ENCODE assay signal across 28 mouse cellular contexts in genomic region chr10:57722363-57722762, GRCm38 (mm10).
DNase-seq lines count a peak whose midpoint lies in the region; ATAC-seq and TF ChIP-seq lines count a peak whose summit lies in the region.
"Had no signal": no experiment of that assay in that cellular context is flagged by ENCODE, and none has a peak within 500 bp of the region (broad histone marks: within the 10 kb centered on the region; RNA-seq: fewer than 3 reads in every experiment).

No protein-coding gene starts in this region.

- no peaks in the 10 kb centered on the region for H3K36me3 ChIP-seq in forebrain, embryonic 10.5 days (replicated peaks)
- H3K36me3 ChIP-seq: embryonic facial prominence, embryonic 12.5 days; embryonic facial prominence, embryonic 15.5 days; forebrain, embryonic 12.5 days; forebrain, embryonic 15.5 days; G1E; heart, embryonic 10.5 days; heart, embryonic 13.5 days; hindbrain, embryonic 12.5 days; hindbrain, embryonic 15.5 days had no signal

- no peaks in the 10 kb centered on the region for H3K27me3 ChIP-seq in forebrain, embryonic 10.5 days (ENCODE audit: poor library complexity, severe bottlenecking)
- H3K27me3 ChIP-seq: CH12.LX; embryonic facial prominence, embryonic 12.5 days; embryonic facial prominence, embryonic 15.5 days; forebrain, embryonic 12.5 days; forebrain, embryonic 15.5 days; heart, embryonic 13.5 days; hindbrain, embryonic 12.5 days; hindbrain, embryonic 15.5 days had no signal

- WGBS in forebrain, embryonic 10.5 days, result 86% methylated on average over 3 of the region's 3 CpGs

- H3K4me3 ChIP-seq in bone marrow macrophage, adult 2 months (ENCODE audit: insufficient read depth, low read length), result no peak overlapping the region
- H3K4me3 ChIP-seq in forebrain, embryonic 10.5 days, result no peak overlapping the region
- H3K4me3 ChIP-seq: embryonic facial prominence, embryonic 12.5 days; embryonic facial prominence, embryonic 15.5 days; forebrain, embryonic 12.5 days; forebrain, embryonic 15.5 days; heart, adult 2 months; heart, embryonic 10.5 days; heart, embryonic 13.5 days; hindbrain, embryonic 12.5 days; hindbrain, embryonic 15.5 days had no signal

- DNase-seq in 416B (ENCODE audit: low read depth), result peak; percentile 5
- DNase-seq in forebrain, embryonic 10.5 days (ENCODE audit: extremely low spot score, low spot score), result no peak
- DNase-seq in yolk sac, embryonic 10.5 days (ENCODE audit: low spot score), result no peak
- DNase-seq in T-cell, adult 2 months (ENCODE audit: low spot score), result no peak
- DNase-seq: adrenal gland, adult 2 months; adrenal gland, postnatal 14 days; B cell, adult 2 months; cerebellum, adult 11-12 months; cerebellum, adult 8-10 months; cerebellum, postnatal 10 days; cerebellum, postnatal 36 days; gastrocnemius, postnatal 25 days; heart, adult 2 months; heart, postnatal 14 days; heart, postnatal 4 days had no signal

- TF ChIP-seq POLR2A in bone marrow macrophage, adult 2 months (IDR thresholded peaks at IDR 0.05; ENCODE audit: borderline replicate concordance, low read depth, low read length), result no peak

- H3K9me3 ChIP-seq in forebrain, embryonic 10.5 days, result no peaks in the 10 kb centered on the region
- H3K9me3 ChIP-seq: embryonic facial prominence, embryonic 12.5 days; embryonic facial prominence, embryonic 15.5 days; forebrain, embryonic 12.5 days; forebrain, embryonic 15.5 days; G1E; heart, embryonic 10.5 days; heart, embryonic 13.5 days; hindbrain, embryonic 12.5 days; hindbrain, embryonic 15.5 days had no signal

- peak; percentile 32 to 49; a peak in 3 of 4 replicates for ATAC-seq in hematopoietic stem cell, adult 5-6 weeks (replicated peaks in 1 of 2; ENCODE audit: insufficient read depth in 1 of 2, low FRiP score in 2 of 2, low TSS enrichment in 1 of 2, low read depth in 1 of 2, poor library complexity in 2 of 2, severe bottlenecking in 2 of 2)
- peak; percentile 71 for ATAC-seq in megakaryocyte progenitor cell, adult 5-6 weeks (replicated peaks; ENCODE audit: poor library complexity)
- ATAC-seq: forebrain, embryonic 15.5 days had no signal

- H3K4me1 ChIP-seq in bone marrow macrophage, adult 2 months (ENCODE audit: control insufficient read depth, insufficient read depth, low read length), result peaks cover 28% of the 10 kb centered on the region
- H3K4me1 ChIP-seq in forebrain, embryonic 10.5 days, result no peaks in the 10 kb centered on the region
- H3K4me1 ChIP-seq: embryonic facial prominence, embryonic 12.5 days; embryonic facial prominence, embryonic 15.5 days; forebrain, embryonic 12.5 days; forebrain, embryonic 15.5 days; heart, embryonic 10.5 days; hindbrain, embryonic 12.5 days; hindbrain, embryonic 15.5 days had no signal

- H3K27ac ChIP-seq in bone marrow macrophage, adult 2 months (ENCODE audit: insufficient read depth, low read depth, low read length), result peak overlapping the region; percentile 76
- no peak overlapping the region for H3K27ac ChIP-seq in forebrain, embryonic 10.5 days
- H3K27ac ChIP-seq: embryonic facial prominence, embryonic 12.5 days; embryonic facial prominence, embryonic 15.5 days; forebrain, embryonic 12.5 days; forebrain, embryonic 15.5 days; heart, adult 2 months; heart, embryonic 10.5 days; heart, embryonic 13.5 days; hindbrain, embryonic 12.5 days; hindbrain, embryonic 15.5 days had no signal

- no peak for TF ChIP-seq CTCF in bone marrow macrophage, adult 2 months (IDR thresholded peaks at IDR 0.05; ENCODE audit: low read depth, low read length)
